8 mouse cellular contexts compared by ENCODE assay signal in genomic region chr9:106203990-106204851, GRCm38 (mm10). TPM values are rescaled to one million over a fixed set of nuclear protein-coding genes. Genes with fewer than 3 reads are reported as not detected.
A peak's percentile ranks its signal among the peaks of the same experiment; 100 is the strongest.
DNase-seq lines count a peak whose midpoint lies in the region; ATAC-seq and TF ChIP-seq lines count a peak whose summit lies in the region.

No protein-coding gene starts in this region.

- H3K79me2 ChIP-seq in MEL (ENCODE audit: control insufficient read depth, insufficient read depth, low read length, poor library complexity), result peaks cover 14% of the 10 kb centered on the region

- DNase-seq in kidney, postnatal 36 days, result no peak
- peak; percentile 81 for DNase-seq in MEL (ENCODE audit: low read depth, low spot score)
- peak; percentile 29 for DNase-seq in hindbrain, postnatal 0 days (ENCODE audit: low spot score)
- DNase-seq in midbrain, embryonic 10.5 days (ENCODE audit: low spot score), result no peak
- DNase-seq in ovary, postnatal 10 days (ENCODE audit: low spot score), result no peak
- DNase-seq in urinary bladder, adult 18-20 months (ENCODE audit: low spot score in 2 of 2), result no peak

- H3K4me3 ChIP-seq in kidney, embryonic 14.5 days (ENCODE audit: low read length), result peak overlapping the region; percentile 66
- peak overlapping the region; percentile 67 to 88 for H3K4me3 ChIP-seq in MEL (ENCODE audit: control insufficient read depth in 1 of 2, insufficient read depth in 1 of 2, low read depth in 2 of 2, low read length in 2 of 2)
- peak overlapping the region; percentile 57; the same call in 1 of the 2 replicates for H3K4me3 ChIP-seq in embryonic facial prominence, embryonic 12.5 days
- peak overlapping the region; percentile 45 for H3K4me3 ChIP-seq in hindbrain, postnatal 0 days (ENCODE audit: low read length)
- peak overlapping the region; percentile 74 for H3K4me3 ChIP-seq in midbrain, embryonic 10.5 days

- peaks cover 24% of the 10 kb centered on the region for H3K4me1 ChIP-seq in kidney, embryonic 14.5 days (ENCODE audit: control insufficient read depth, insufficient read depth, low read length)
- H3K4me1 ChIP-seq in MEL (ENCODE audit: control insufficient read depth in 1 of 2, insufficient read depth in 2 of 2, low read length in 2 of 2), result peaks cover 9 to 28% of the 10 kb centered on the region in 2 experiments
- H3K4me1 ChIP-seq in embryonic facial prominence, embryonic 12.5 days, result peaks cover 20% of the 10 kb centered on the region
- H3K4me1 ChIP-seq in hindbrain, postnatal 0 days (ENCODE audit: insufficient read depth, low read length), result peaks cover 16% of the 10 kb centered on the region
- peaks cover 49% of the 10 kb centered on the region for H3K4me1 ChIP-seq in midbrain, embryonic 10.5 days

- no peaks in the 10 kb centered on the region for H3K9me3 ChIP-seq in kidney, embryonic 14.5 days (ENCODE audit: control insufficient read depth, low read length)
- no peaks in the 10 kb centered on the region for H3K9me3 ChIP-seq in MEL (replicated peaks; ENCODE audit: insufficient read depth, low read length)
- no peaks in the 10 kb centered on the region for H3K9me3 ChIP-seq in embryonic facial prominence, embryonic 12.5 days
- H3K9me3 ChIP-seq in hindbrain, postnatal 0 days (ENCODE audit: low read length), result no peaks in the 10 kb centered on the region
- no peaks in the 10 kb centered on the region for H3K9me3 ChIP-seq in midbrain, embryonic 10.5 days (replicated peaks)

- no peak overlapping the region for H3K27ac ChIP-seq in kidney, embryonic 14.5 days (ENCODE audit: low read depth, low read length)
- H3K27ac ChIP-seq in MEL (ENCODE audit: control insufficient read depth, low read depth, low read length), result peak overlapping the region; percentile 55
- H3K27ac ChIP-seq in embryonic facial prominence, embryonic 12.5 days, result no peak overlapping the region
- peak overlapping the region; percentile 27; the same call in 1 of the 2 replicates for H3K27ac ChIP-seq in hindbrain, postnatal 0 days
- H3K27ac ChIP-seq in midbrain, embryonic 10.5 days (replicated peaks), result peak overlapping the region; percentile 86

- no peaks in the 10 kb centered on the region for H3K27me3 ChIP-seq in kidney, embryonic 14.5 days (ENCODE audit: control insufficient read depth, insufficient read depth, low read length)
- no peaks in the 10 kb centered on the region for H3K27me3 ChIP-seq in MEL (ENCODE audit: control insufficient read depth in 1 of 2, insufficient read depth in 2 of 2, low read length in 2 of 2)
- H3K27me3 ChIP-seq in embryonic facial prominence, embryonic 12.5 days, result no peaks in the 10 kb centered on the region
- H3K27me3 ChIP-seq in hindbrain, postnatal 0 days (ENCODE audit: insufficient read depth, low read length), result no peaks in the 10 kb centered on the region
- peaks cover 8% of the 10 kb centered on the region; the same call in 1 of the 2 replicates for H3K27me3 ChIP-seq in midbrain, embryonic 10.5 days (ENCODE audit: low read depth, poor library complexity, severe bottlenecking)

- no peak for TF ChIP-seq CTCF in MEL (IDR thresholded peaks at IDR 0.05 in 2 of 3, conservative IDR thresholded peaks at IDR 0.05 in 1 of 3; ENCODE audit: control insufficient read depth in 1 of 3, insufficient read depth in 1 of 3, low read depth in 2 of 3, low read length in 3 of 3, poor library complexity in 1 of 3, severe bottlenecking in 1 of 3)
- TF ChIP-seq CTCF in hindbrain, postnatal 0 days (IDR thresholded peaks at IDR 0.05; ENCODE audit: low read depth), result no peak

- H3K9ac ChIP-seq in kidney, embryonic 14.5 days (ENCODE audit: low read depth, low read length), result peak overlapping the region; percentile 74; the same call in 1 of the 2 replicates
- peak overlapping the region; percentile 62 for H3K9ac ChIP-seq in MEL (ENCODE audit: control insufficient read depth, low read depth, low read length, poor library complexity, severe bottlenecking)
- peak overlapping the region; percentile 28; the same call in 1 of the 2 replicates for H3K9ac ChIP-seq in embryonic facial prominence, embryonic 12.5 days
- peak overlapping the region; percentile 62 for H3K9ac ChIP-seq in hindbrain, postnatal 0 days (replicated peaks; ENCODE audit: low read length)

- no peak for TF ChIP-seq RAD21 in MEL (IDR thresholded peaks at IDR 0.05; ENCODE audit: low read depth, low read length)

- 0 out of 4 replicates have a peak, but pooled peaks of 1 of the 2 experiments have one; percentile 43 for TF ChIP-seq EP300 in MEL (IDR thresholded peaks at IDR 0.05; ENCODE audit: low read depth in 1 of 2, low read length in 2 of 2)

- peaks cover 12% of the 10 kb centered on the region; the same call in 1 of the 2 replicates for H3K36me3 ChIP-seq in kidney, embryonic 14.5 days (ENCODE audit: control insufficient read depth, insufficient read depth, low read length)
- H3K36me3 ChIP-seq in MEL (ENCODE audit: control insufficient read depth in 1 of 2, insufficient read depth in 2 of 2, low read length in 2 of 2), result peaks cover 0 to 16% of the 10 kb centered on the region in 2 experiments; a peak in 2 of 4 replicates
- H3K36me3 ChIP-seq in embryonic facial prominence, embryonic 12.5 days, result 0 out of 2 replicates have a peak, but pooled peaks cover 3% of the 10 kb centered on the region
- H3K36me3 ChIP-seq in hindbrain, postnatal 0 days (ENCODE audit: insufficient read depth, low read length), result no peaks in the 10 kb centered on the region
- peaks cover 19% of the 10 kb centered on the region for H3K36me3 ChIP-seq in midbrain, embryonic 10.5 days

- ATAC-seq in kidney, embryonic 14.5 days (ENCODE audit: low FRiP score, low TSS enrichment), result no peak
- ATAC-seq in embryonic facial prominence, embryonic 12.5 days (ENCODE audit: insufficient number of reproducible peaks, insufficient read depth, low FRiP score, low TSS enrichment), result no peak
- no peak for ATAC-seq in hindbrain, postnatal 0 days

- WGBS in kidney, embryonic 14.5 days, result 66% methylated on average over 7 of the region's 7 CpGs
- WGBS in embryonic facial prominence, embryonic 12.5 days, result 77% methylated on average over 7 of the region's 7 CpGs
- WGBS in hindbrain, postnatal 0 days, result 58% methylated on average over 7 of the region's 7 CpGs
- WGBS in midbrain, embryonic 10.5 days, result 86% methylated on average over 7 of the region's 7 CpGs

- no peak; a peak in 1 of 4 replicates for TF ChIP-seq POLR2A in MEL (IDR thresholded peaks at IDR 0.05; ENCODE audit: control insufficient read depth in 1 of 2, insufficient read depth in 1 of 2, low read depth in 1 of 2, low read length in 2 of 2, poor library complexity in 1 of 2)

- peak overlapping the region; percentile 62 for H3K4me2 ChIP-seq in kidney, embryonic 14.5 days (replicated peaks; ENCODE audit: low read depth, low read length)
- peak overlapping the region; percentile 56 for H3K4me2 ChIP-seq in embryonic facial prominence, embryonic 12.5 days (replicated peaks)
- peak overlapping the region; percentile 64 for H3K4me2 ChIP-seq in hindbrain, postnatal 0 days (ENCODE audit: low read depth, low read length)

RNA-seq across cellular contexts. Expression of gene Twf2, which starts 1.3 kb away (rescaled TPM):
- 77.9 and 80.8 TPM in 2 replicates for polyA plus RNA-seq in kidney, embryonic 14.5 days (2014; fragmentation: Nextera tagmentation; extraction: Ambion mirVana)
- 63.9 and 66.8 TPM in 2 replicates for total RNA-seq in MEL (2012; rRNA removed)
- polyA plus RNA-seq in MEL (2012; ENCODE audit: insufficient read depth in 1 of 2, insufficient read length in 2 of 2, low read depth in 1 of 2, low replicate concordance in 2 of 2, missing spikeins in 1 of 2), result 100 to 1,000 TPM in 1 of 2 experiments, not detected in 1; 101 TPM
- 66.7 and 70.6 TPM in 2 replicates for polyA plus RNA-seq in embryonic facial prominence, embryonic 12.5 days (2016; fragmentation: Nextera tagmentation; extraction: Ambion mirVana)
- 57.4 and 72.6 TPM in 2 replicates for total RNA-seq in hindbrain, postnatal 0 days (2014; rRNA removed)
- polyA plus RNA-seq in hindbrain, postnatal 0 days (2015; fragmentation: Nextera tagmentation; extraction: Ambion mirVana), result 42.0 and 43.9 TPM in 2 replicates
- 69.7 and 74.8 TPM in 2 replicates for polyA plus RNA-seq in midbrain, embryonic 10.5 days (2016; fragmentation: Nextera tagmentation; extraction: Ambion mirVana)

RNA-seq across cellular contexts. Expression of gene Ppm1m, which starts 4.7 kb away (rescaled TPM):
- polyA plus RNA-seq in kidney, embryonic 14.5 days (2014; fragmentation: Nextera tagmentation; extraction: Ambion mirVana), result 36.4 and 43.1 TPM in 2 replicates
- 29.4 and 34.2 TPM in 2 replicates for total RNA-seq in MEL (2012; rRNA removed)
- polyA plus RNA-seq in MEL (2012; ENCODE audit: insufficient read depth in 1 of 2, insufficient read length in 2 of 2, low read depth in 1 of 2, low replicate concordance in 2 of 2, missing spikeins in 1 of 2), result 10 to 100 TPM in 1 of 2 experiments, not detected in 1; 47.2 TPM
- polyA plus RNA-seq in embryonic facial prominence, embryonic 12.5 days (2016; fragmentation: Nextera tagmentation; extraction: Ambion mirVana), result 55.2 and 57.2 TPM in 2 replicates
- total RNA-seq in hindbrain, postnatal 0 days (2014; rRNA removed), result 19.0 and 23.3 TPM in 2 replicates
- polyA plus RNA-seq in hindbrain, postnatal 0 days (2015; fragmentation: Nextera tagmentation; extraction: Ambion mirVana), result 18.5 and 21.2 TPM in 2 replicates
- polyA plus RNA-seq in midbrain, embryonic 10.5 days (2016; fragmentation: Nextera tagmentation; extraction: Ambion mirVana), result 46.2 and 52.1 TPM in 2 replicates

RNA-seq across cellular contexts. Expression of gene Tlr9, which starts 18.2 kb away (rescaled TPM):
- 0.14 TPM in 1 of 2 replicates, not detected in the other for polyA plus RNA-seq in kidney, embryonic 14.5 days (2014; fragmentation: Nextera tagmentation; extraction: Ambion mirVana)
- not detected in 2 replicates for total RNA-seq in MEL (2012; rRNA removed)
- polyA plus RNA-seq in MEL (2012; ENCODE audit: insufficient read depth in 1 of 2, insufficient read length in 2 of 2, low read depth in 1 of 2, low replicate concordance in 2 of 2, missing spikeins in 1 of 2), result not detected
- polyA plus RNA-seq in embryonic facial prominence, embryonic 12.5 days (2016; fragmentation: Nextera tagmentation; extraction: Ambion mirVana), result not detected in 2 replicates
- total RNA-seq in hindbrain, postnatal 0 days (2014; rRNA removed), result 0.36 and 0.37 TPM in 2 replicates
- 0.09 and 0.11 TPM in 2 replicates for polyA plus RNA-seq in hindbrain, postnatal 0 days (2015; fragmentation: Nextera tagmentation; extraction: Ambion mirVana)
- polyA plus RNA-seq in midbrain, embryonic 10.5 days (2016; fragmentation: Nextera tagmentation; extraction: Ambion mirVana), result 0.05 TPM in 1 of 2 replicates, not detected in the other

RNA-seq across cellular contexts. Expression of gene Wdr82, which starts 33.5 kb away (rescaled TPM):
- polyA plus RNA-seq in kidney, embryonic 14.5 days (2014; fragmentation: Nextera tagmentation; extraction: Ambion mirVana), result 27.1 and 38.1 TPM in 2 replicates
- 72.2 and 78.0 TPM in 2 replicates for total RNA-seq in MEL (2012; rRNA removed)
- polyA plus RNA-seq in MEL (2012; ENCODE audit: insufficient read depth in 1 of 2, insufficient read length in 2 of 2, low read depth in 1 of 2, low replicate concordance in 2 of 2, missing spikeins in 1 of 2), result 100 to 1,000 TPM in 1 of 2 experiments, 10 to 100 TPM in 1; 41.7 to 108 TPM
- 30.8 and 32.6 TPM in 2 replicates for polyA plus RNA-seq in embryonic facial prominence, embryonic 12.5 days (2016; fragmentation: Nextera tagmentation; extraction: Ambion mirVana)
- 240 and 243 TPM in 2 replicates for total RNA-seq in hindbrain, postnatal 0 days (2014; rRNA removed)
- 29.1 and 32.6 TPM in 2 replicates for polyA plus RNA-seq in hindbrain, postnatal 0 days (2015; fragmentation: Nextera tagmentation; extraction: Ambion mirVana)
- polyA plus RNA-seq in midbrain, embryonic 10.5 days (2016; fragmentation: Nextera tagmentation; extraction: Ambion mirVana), result 23.4 and 29.3 TPM in 2 replicates

RNA-seq across cellular contexts. Expression of gene Alas1, which starts 44.2 kb away (rescaled TPM):
- polyA plus RNA-seq in kidney, embryonic 14.5 days (2014; fragmentation: Nextera tagmentation; extraction: Ambion mirVana), result 71.8 and 95.3 TPM in 2 replicates
- 14.4 and 19.8 TPM in 2 replicates for total RNA-seq in MEL (2012; rRNA removed)
- 10 to 100 TPM in 1 of 2 experiments, not detected in 1; 15.3 TPM for polyA plus RNA-seq in MEL (2012; ENCODE audit: insufficient read depth in 1 of 2, insufficient read length in 2 of 2, low read depth in 1 of 2, low replicate concordance in 2 of 2, missing spikeins in 1 of 2)
- 97.8 and 107 TPM in 2 replicates for polyA plus RNA-seq in embryonic facial prominence, embryonic 12.5 days (2016; fragmentation: Nextera tagmentation; extraction: Ambion mirVana)
- 80.9 and 92.7 TPM in 2 replicates for total RNA-seq in hindbrain, postnatal 0 days (2014; rRNA removed)
- polyA plus RNA-seq in hindbrain, postnatal 0 days (2015; fragmentation: Nextera tagmentation; extraction: Ambion mirVana), result 80.4 and 92.3 TPM in 2 replicates
- 71.1 and 82.7 TPM in 2 replicates for polyA plus RNA-seq in midbrain, embryonic 10.5 days (2016; fragmentation: Nextera tagmentation; extraction: Ambion mirVana)

Comparison
In these comparisons a context has a peak if more than half of its experiments do, and no peak if none do; other contexts are left out.
1. H3K27ac ChIP-seq: peak in MEL (single experiment), hindbrain, postnatal 0 days (single experiment) and midbrain, embryonic 10.5 days (single experiment); none in kidney, embryonic 14.5 days (single experiment) and embryonic facial prominence, embryonic 12.5 days (single experiment).
2. DNase-seq: peak in MEL (single experiment) and hindbrain, postnatal 0 days (single experiment); none in kidney, postnatal 36 days (0 of 2), midbrain, embryonic 10.5 days (single experiment), ovary, postnatal 10 days (single experiment) and urinary bladder, adult 18-20 months (0 of 2).
3. Peak in every context shown above with its lines, with median percentiles within 50 percentile points of each other: H3K4me2 ChIP-seq, H3K4me3 ChIP-seq and H3K9ac ChIP-seq.